Mouse (Mus musculus) layer of hippocampus, postnatal 36 days (tissue): ENCODE results near the gene Map2k1. TPM values are rescaled to one million over a fixed set of nuclear protein-coding genes. Genes with fewer than 3 reads are reported as not detected.
"Not testable (repeated sequence)": the region's sequence is repeated elsewhere in the genome, so short reads cannot be mapped to it uniquely, and the experiment has no call there.

Experiments used
- DNase-seq, 2 experiments: peaks; one replicate each; pipeline ENCODE4 v3.0.0; 2022
- total RNA-seq, 2 experiments: library from RNA; stranded (reverse); gene quantifications; 2 replicates each; pipeline ENCODE4 v1.2.3; 2021

The Map2k1 gene
- 100 to 1,000 TPM; 315 to 336 TPM for total RNA-seq

GRCm38 (mm10) chr9:64253021-64253904 is at the start of gene Map2k1:
TSS of gene Map2k1 (minus strand) at chr9:64253631.
- DNase-seq = peak; percentile 100

- not testable (repeated sequence) for DNase-seq
Observed at GRCm38 (mm10) chr9:64303086-64303485, 49.7 kb upstream of the Map2k1 start.

- no peak for DNase-seq
Observed at GRCm38 (mm10) chr9:64282404-64282987, 29.1 kb upstream of the Map2k1 start.

GRCm38 (mm10) chr9:64281781-64282178 is 28.3 kb upstream of the Map2k1 start:
- DNase-seq = no peak

- peak; percentile 91 for DNase-seq
Observed at GRCm38 (mm10) chr9:64281105-64281780, 27.8 kb upstream of the Map2k1 start, which contains the start of gene Tipin. TSS of gene Tipin (plus strand) at chr9:64281581.

- no peak for DNase-seq
Observed at GRCm38 (mm10) chr9:64278665-64279310, 25.4 kb upstream of the Map2k1 start.

GRCm38 (mm10) chr9:64277706-64278105 is 24.3 kb upstream of the Map2k1 start:
- DNase-seq = peak; percentile 20 to 42

- no peak for DNase-seq
Observed at GRCm38 (mm10) chr9:64274919-64275318, 21.5 kb upstream of the Map2k1 start.

- DNase-seq = no peak
Observed at GRCm38 (mm10) chr9:64274291-64274690, 20.9 kb upstream of the Map2k1 start.

- DNase-seq = no peak
Observed at GRCm38 (mm10) chr9:64273757-64274156, 20.3 kb upstream of the Map2k1 start.

GRCm38 (mm10) chr9:64272611-64273010 is 19.2 kb upstream of the Map2k1 start:
- DNase-seq = peak; percentile 32 to 45

- no peak for DNase-seq
Observed at GRCm38 (mm10) chr9:64271249-64271648, 17.8 kb upstream of the Map2k1 start.

- DNase-seq = not testable (repeated sequence)
Observed at GRCm38 (mm10) chr9:64268836-64269235, 15.4 kb upstream of the Map2k1 start.

GRCm38 (mm10) chr9:64268196-64268595 is 14.8 kb upstream of the Map2k1 start:
- DNase-seq = no peak

- DNase-seq = no peak
Observed at GRCm38 (mm10) chr9:64267231-64267630, 13.8 kb upstream of the Map2k1 start.

GRCm38 (mm10) chr9:64264813-64265212 is 11.4 kb upstream of the Map2k1 start:
- DNase-seq = no peak

- no peak for DNase-seq
Observed at GRCm38 (mm10) chr9:64261023-64261422, 7.6 kb upstream of the Map2k1 start.

GRCm38 (mm10) chr9:64259906-64260305 is 6.5 kb upstream of the Map2k1 start:
- DNase-seq = no peak

- DNase-seq = no peak
Observed at GRCm38 (mm10) chr9:64256204-64256603, 2.8 kb upstream of the Map2k1 start.

- no peak for DNase-seq
Observed at GRCm38 (mm10) chr9:64255422-64255821, 2.0 kb upstream of the Map2k1 start.

GRCm38 (mm10) chr9:64252591-64253020 is 825 bp downstream of the Map2k1 start:
- DNase-seq = peak in 1 of 2 experiments; percentile 12

- DNase-seq = no peak
Observed at GRCm38 (mm10) chr9:64250111-64250730, 3.2 kb downstream of the Map2k1 start.
